Mouse (Mus musculus) heart, embryonic 15.5 days (tissue): ENCODE measurements around the gene Ppp6r2. TPM values are rescaled to one million over a fixed set of nuclear protein-coding genes. Genes with fewer than 3 reads are reported as not detected.

Source experiments
- ATAC-seq: fragments of 200-750 bp; cut with Nextera tagmentation; replicated peaks from 2 replicates; pipeline ENCODE4 v1.8.0; 2017; ENCODE audit warnings: low read depth, moderate TSS enrichment; ENCODE audit not compliant: insufficient number of reproducible peaks, insufficient read depth, low FRiP score
- H3K27ac ChIP-seq: fragments of 300-500 bp; sonication (generic); 2 replicates; pipeline ENCODE4 v1.5.1; 2015; ENCODE audit warnings: mild to moderate bottlenecking, inconsistent platforms
- H3K27me3 ChIP-seq: fragments of 300-500 bp; sonication (generic); 2 replicates; pipeline ENCODE4 v1.6.1; 2015; ENCODE audit warnings: inconsistent platforms
- H3K36me3 ChIP-seq: fragments of 300-500 bp; sonication (generic); 2 replicates; pipeline ENCODE4 v1.6.1; 2015; ENCODE audit warnings: mild to moderate bottlenecking, inconsistent platforms
- H3K4me1 ChIP-seq: fragments of 300-500 bp; sonication (generic); replicated peaks from 2 replicates; pipeline ENCODE4 v1.6.1; 2015; ENCODE audit warnings: inconsistent platforms
- H3K4me2 ChIP-seq: fragments of 300-500 bp; sonication (generic); 2 replicates; pipeline ENCODE4 v1.6.1; 2015; ENCODE audit warnings: inconsistent platforms, mild to moderate bottlenecking, moderate library complexity
- H3K4me3 ChIP-seq: fragments of 300-500 bp; sonication (generic); 2 replicates; pipeline ENCODE4 v1.5.1; 2015; ENCODE audit warnings: mild to moderate bottlenecking, inconsistent platforms
- H3K9ac ChIP-seq: fragments of 300-500 bp; sonication (generic); 2 replicates; pipeline ENCODE4 v1.6.1; 2015; ENCODE audit warnings: mild to moderate bottlenecking, inconsistent platforms
- H3K9me3 ChIP-seq: fragments of 300-500 bp; sonication (generic); replicated peaks from 2 replicates; pipeline ENCODE4 v1.6.1; 2016; ENCODE audit warnings: inconsistent platforms
- WGBS: fragments of 180-500 bp; shearing (Covaris S2); methylation state at CpG from one replicate; pipeline ENCODE4 v1.1.7; 2015; ENCODE audit warnings: mixed read lengths; 5-methylcytosine and 5-hydroxymethylcytosine counted together
- polyA plus RNA-seq: library from polyadenylated mRNA; unstranded; fragments of >200 nt; fragmentation: Nextera tagmentation; extraction: Ambion mirVana; gene quantifications from 2 replicates; pipeline ENCODE4 v1.2.1, GENCODE M21; 2015

Gene Ppp6r2
- polyA plus RNA-seq, 1 experiment from 2014 or later = 18.6 TPM

GRCm38 (mm10) chr15:89313359-89313758 lies 102.0 kb downstream of the Ppp6r2 start:
- Histone ChIP-seq H3K36me3 (no peaks in the 10 kb centered on the region), H3K4me2 (peak overlapping the region; percentile 84; the same call in 1 of the 2 replicates), H3K9ac (no peak overlapping the region), H3K4me1 (peaks cover 41% of the 10 kb centered on the region), H3K9me3 (no peaks in the 10 kb centered on the region), H3K27ac (no peak overlapping the region), H3K27me3 (no peaks in the 10 kb centered on the region), H3K4me3 (peak overlapping the region; percentile 5; the same call in 1 of the 2 replicates)
- 62% methylated on average over 4 of the region's 4 CpGs for WGBS
- no peak for ATAC-seq

- whole genome bisulfite sequencing = 26% methylated on average over 3 of the region's 3 CpGs
- Histone ChIP-seq H3K27me3 (no peaks in the 10 kb centered on the region), H3K4me3 (peak overlapping the region; percentile 95), H3K9me3 (no peaks in the 10 kb centered on the region), H3K9ac (peak overlapping the region; percentile 92), H3K4me2 (peak overlapping the region; percentile 84), H3K36me3 (no peaks in the 10 kb centered on the region), H3K4me1 (peaks cover 34% of the 10 kb centered on the region), H3K27ac (no peak overlapping the region)
- no peak for ATAC-seq
Measured at GRCm38 (mm10) chr15:89314107-89314506, 102.8 kb downstream of the Ppp6r2 start.

- H3K4me3 ChIP-seq = peak overlapping the region; percentile 95
- peak overlapping the region; percentile 92 for H3K9ac ChIP-seq
- under 1% methylated on average over 58 of the region's 58 CpGs for WGBS
- H3K4me2 ChIP-seq = peak overlapping the region; percentile 84
- no peaks in the 10 kb centered on the region for H3K36me3 ChIP-seq
- no peaks in the 10 kb centered on the region for H3K9me3 ChIP-seq
- H3K4me1 ChIP-seq = peaks cover 31% of the 10 kb centered on the region
- peak overlapping the region; percentile 54; the same call in 1 of the 2 replicates for H3K27ac ChIP-seq
- peak; percentile 20 for ATAC-seq
- no peaks in the 10 kb centered on the region for H3K27me3 ChIP-seq
Measured at GRCm38 (mm10) chr15:89314511-89315189, 103.3 kb downstream of the Ppp6r2 start.

DNA sequence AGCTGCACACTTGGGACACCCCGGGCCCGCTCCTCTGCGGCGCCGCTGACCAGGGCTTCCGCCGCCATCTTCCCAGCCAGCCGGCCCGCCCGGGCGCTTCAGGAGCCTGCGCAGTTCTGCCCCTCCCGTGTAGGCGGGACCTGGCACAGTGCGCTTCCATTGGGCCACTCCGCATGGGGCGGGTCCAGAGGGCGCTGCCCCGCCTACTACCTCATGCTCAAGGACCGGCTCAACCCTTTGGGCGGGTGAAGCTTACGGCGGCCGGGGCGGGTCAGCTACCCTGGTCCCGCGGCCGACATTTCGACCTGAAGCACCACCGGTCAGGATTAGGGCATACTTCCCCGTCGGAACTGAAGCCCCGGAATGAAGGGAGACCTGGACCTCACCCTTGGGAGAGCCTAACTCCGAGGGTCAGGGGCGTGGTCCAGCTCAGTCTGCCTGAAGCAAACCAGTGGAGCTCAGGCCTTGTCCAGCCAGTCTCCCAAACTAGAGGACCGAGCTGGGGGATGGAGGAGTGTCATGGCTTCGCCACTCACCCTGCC lies 103.9 kb downstream of the Ppp6r2 start, which contains the start of gene Sbf1:
TSS of gene Sbf1 (minus strand) at position 122 of the 542 bp plus-strand sequence.
- no peaks in the 10 kb centered on the region for H3K36me3 ChIP-seq
- peak within 1 kb of the TSS; percentile 95 for H3K4me3 ChIP-seq
- H3K4me2 ChIP-seq = peak within 1 kb of the TSS; percentile 84
- H3K4me1 ChIP-seq = peaks cover 27% of the 10 kb centered on the region
- peak within 1 kb of the TSS; percentile 92 for H3K9ac ChIP-seq
- ATAC-seq = peak; percentile 100
- H3K27me3 ChIP-seq = no peaks in the 10 kb centered on the region
- peak within 1 kb of the TSS; percentile 66 for H3K27ac ChIP-seq
- WGBS = under 1% methylated on average over 34 of the region's 37 CpGs
- no peaks in the 10 kb centered on the region for H3K9me3 ChIP-seq

DNA sequence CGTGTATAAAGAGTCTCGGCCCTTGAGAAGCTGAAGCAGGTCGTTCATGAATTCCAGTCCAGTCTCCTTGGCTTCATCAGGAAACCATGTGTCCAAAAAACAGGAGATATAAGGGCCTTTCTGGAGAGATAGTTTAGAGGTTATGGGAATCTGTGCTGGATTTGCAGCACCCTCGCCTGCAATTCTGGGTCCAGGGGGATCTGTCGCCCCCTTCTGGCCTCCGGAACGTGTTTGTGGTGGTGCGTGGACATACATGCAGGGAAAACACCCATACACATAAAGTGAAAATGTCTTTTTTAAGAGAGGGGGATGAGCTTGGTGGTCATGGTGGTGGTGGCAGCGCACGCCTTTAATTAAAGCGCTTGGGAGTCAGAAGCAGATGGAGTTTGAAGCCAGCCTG lies 104.8 kb downstream of the Ppp6r2 start:
- no peaks in the 10 kb centered on the region for H3K36me3 ChIP-seq
- no peak overlapping the region for H3K9ac ChIP-seq
- no peak for ATAC-seq
- no peak overlapping the region for H3K4me3 ChIP-seq
- H3K27ac ChIP-seq = no peak overlapping the region
- H3K27me3 ChIP-seq = peaks cover 3% of the 10 kb centered on the region; the same call in 1 of the 2 replicates
- H3K4me1 ChIP-seq = peaks cover 22% of the 10 kb centered on the region
- WGBS = 70% methylated on average over 11 of the region's 11 CpGs
- H3K9me3 ChIP-seq = no peaks in the 10 kb centered on the region
- no peak overlapping the region; the same call in 1 of the 2 replicates for H3K4me2 ChIP-seq

DNA sequence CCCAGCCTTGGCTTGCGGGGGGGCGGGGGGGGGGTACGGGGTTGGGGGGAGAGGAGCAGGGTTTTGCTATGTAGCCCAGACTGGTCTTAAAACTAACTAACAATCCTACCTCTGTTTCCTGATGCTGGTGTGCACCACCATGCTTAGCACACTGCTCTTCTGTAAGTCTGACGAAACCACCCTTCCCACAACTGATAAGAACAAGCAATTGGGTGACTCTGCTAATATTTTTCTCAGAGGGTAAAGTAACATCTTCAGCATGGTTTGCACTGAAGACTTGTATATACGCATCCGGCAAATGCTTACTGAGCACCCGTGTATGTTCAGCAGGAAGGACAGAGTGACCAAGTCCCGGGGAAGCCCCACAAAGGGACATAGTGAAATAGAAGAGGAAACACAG lies 109.9 kb downstream of the Ppp6r2 start:
- Histone ChIP-seq H3K27me3 (peaks cover 28% of the 10 kb centered on the region), H3K4me2 (no peak overlapping the region), H3K9me3 (no peaks in the 10 kb centered on the region), H3K9ac (no peak overlapping the region), H3K4me3 (no peak overlapping the region), H3K36me3 (no peaks in the 10 kb centered on the region), H3K27ac (no peak overlapping the region), H3K4me1 (peaks cover 7% of the 10 kb centered on the region; the same call in 1 of the 2 replicates)
- WGBS = 65% methylated on average over 8 of the region's 8 CpGs
- ATAC-seq = no peak

- peaks cover 7% of the 10 kb centered on the region; the same call in 1 of the 2 replicates for H3K4me1 ChIP-seq
- H3K36me3 ChIP-seq = no peaks in the 10 kb centered on the region
- H3K9ac ChIP-seq = peak within 1 kb of the TSS; percentile 25
- peaks cover 28% of the 10 kb centered on the region for H3K27me3 ChIP-seq
- WGBS = 5% methylated on average over 26 of the region's 26 CpGs
- peak within 1 kb of the TSS; percentile 34 for H3K4me3 ChIP-seq
- H3K4me2 ChIP-seq = peak within 1 kb of the TSS; percentile 58
- H3K27ac ChIP-seq = no peak within 1 kb of the TSS
- ATAC-seq = no peak
- no peaks in the 10 kb centered on the region for H3K9me3 ChIP-seq
Measured at GRCm38 (mm10) chr15:89322670-89323522, 111.5 kb downstream of the Ppp6r2 start, which contains the start of gene Adm2. TSS of gene Adm2 (plus strand) at chr15:89322720.

- Histone ChIP-seq H3K4me1 (peaks cover 7% of the 10 kb centered on the region; the same call in 1 of the 2 replicates), H3K27ac (no peak overlapping the region), H3K4me2 (no peak overlapping the region), H3K27me3 (peaks cover 28% of the 10 kb centered on the region), H3K4me3 (no peak overlapping the region), H3K9ac (no peak overlapping the region), H3K36me3 (no peaks in the 10 kb centered on the region), H3K9me3 (no peaks in the 10 kb centered on the region)
- WGBS = 78% methylated on average over 4 of the region's 4 CpGs
- no peak for ATAC-seq
Measured at GRCm38 (mm10) chr15:89323656-89324055, 112.3 kb downstream of the Ppp6r2 start.

DNA sequence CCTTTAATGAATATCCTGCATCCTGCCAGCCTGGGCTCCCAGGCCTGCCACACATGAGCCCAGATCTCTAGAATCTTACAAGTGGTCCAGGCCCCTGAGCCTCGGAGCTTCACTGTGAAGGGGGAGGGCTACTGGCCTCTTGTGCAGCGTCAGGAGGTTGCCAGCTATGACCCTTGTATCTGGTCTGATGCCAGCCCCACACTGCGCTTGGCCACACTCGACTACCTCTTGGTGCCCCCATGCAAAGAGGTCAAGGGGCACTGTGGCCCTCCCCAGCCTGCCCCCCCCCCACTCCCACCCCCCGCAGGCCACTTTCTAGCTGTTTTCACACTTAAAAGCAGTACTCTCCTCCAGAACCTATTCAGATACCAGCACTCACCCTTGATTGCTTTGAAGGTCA lies 115.1 kb downstream of the Ppp6r2 start:
- no peaks in the 10 kb centered on the region for H3K36me3 ChIP-seq
- 52% methylated on average over 5 of the region's 5 CpGs for WGBS

DNA sequence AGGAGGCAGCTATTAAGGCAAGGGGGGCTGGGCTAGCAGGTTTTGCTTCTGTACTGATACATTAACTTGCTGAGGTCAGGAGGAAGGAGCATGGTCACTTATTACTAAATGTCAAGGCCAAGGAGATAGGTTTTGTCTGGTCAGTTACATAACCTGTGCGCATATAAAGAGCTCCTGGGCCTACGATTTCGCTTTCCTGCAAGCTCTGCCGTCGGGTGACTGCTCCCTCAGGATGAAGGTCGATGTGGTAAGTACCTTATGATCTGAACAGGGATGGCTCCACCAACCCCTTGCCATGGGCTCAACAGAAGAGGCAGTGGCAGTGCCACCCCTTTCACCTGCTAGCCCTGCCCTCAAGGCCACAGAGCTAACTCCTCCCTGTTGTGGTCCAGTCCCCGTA lies 122.9 kb downstream of the Ppp6r2 start, which contains the start of gene Miox:
TSS of gene Miox (plus strand) at position 128 of the 400 bp plus-strand sequence.
- Histone ChIP-seq H3K4me2 (no peak within 1 kb of the TSS), H3K9me3 (no peaks in the 10 kb centered on the region), H3K4me3 (no peak within 1 kb of the TSS), H3K36me3 (no peaks in the 10 kb centered on the region), H3K9ac (no peak within 1 kb of the TSS), H3K27ac (no peak within 1 kb of the TSS), H3K27me3 (no peaks in the 10 kb centered on the region), H3K4me1 (no peaks in the 10 kb centered on the region)
- WGBS = 79% methylated on average over 7 of the region's 7 CpGs
- no peak for ATAC-seq

More for the DNA sequence above, 115.1 kb downstream of the Ppp6r2 start:
- Histone ChIP-seq H3K4me1 (peaks cover 7% of the 10 kb centered on the region; the same call in 1 of the 2 replicates), H3K27ac (no peak overlapping the region), H3K9ac (no peak overlapping the region), H3K4me3 (no peak overlapping the region), H3K27me3 (peaks cover 24% of the 10 kb centered on the region), H3K9me3 (no peaks in the 10 kb centered on the region), H3K4me2 (no peak overlapping the region)
- ATAC-seq = no peak
